ENCODE assay signal across 8 mouse cellular contexts in the genomic region with DNA sequence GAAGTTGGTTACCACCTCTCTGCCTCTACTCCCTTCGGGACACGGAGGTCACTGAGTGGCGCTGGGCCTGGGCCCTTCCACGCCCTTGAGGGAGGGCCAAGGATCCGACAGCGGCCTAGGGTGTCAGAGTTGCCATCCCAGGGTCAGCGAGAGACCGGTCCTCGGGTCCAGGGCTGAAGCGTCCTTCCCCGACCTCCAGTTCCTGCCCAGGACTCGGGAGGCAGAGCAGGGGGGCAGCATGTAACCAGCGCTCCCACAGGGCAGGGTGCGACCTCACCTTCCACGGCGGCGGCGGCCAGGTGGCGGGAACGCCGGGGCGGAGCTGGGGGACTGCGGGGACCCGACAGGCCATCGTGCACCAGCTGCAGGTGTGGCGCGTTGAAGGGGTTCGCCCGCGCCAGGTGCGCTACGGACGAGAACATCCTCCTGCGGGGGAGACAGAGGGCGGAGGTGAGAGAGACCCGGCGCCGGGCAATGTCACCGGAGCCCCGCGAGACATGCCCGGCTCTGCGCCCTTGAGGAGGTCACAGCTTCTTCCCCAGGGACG. TPM values are rescaled to one million over a fixed set of nuclear protein-coding genes. Genes with fewer than 3 reads are reported as not detected.
DNase-seq lines count a peak whose midpoint lies in the region; ATAC-seq and TF ChIP-seq lines count a peak whose summit lies in the region.

No protein-coding gene starts in this region.

- peak; percentile 61 for ATAC-seq in forebrain, embryonic 11.5 days (replicated peaks; ENCODE audit: low FRiP score)
- ATAC-seq in midbrain, embryonic 14.5 days (ENCODE audit: low FRiP score, low TSS enrichment): no peak; the same call in 1 of the 2 replicates
- peak; percentile 59 for ATAC-seq in stomach, postnatal 0 days (ENCODE audit: low FRiP score, low TSS enrichment)

- peak overlapping the region; percentile 98 for H3K27ac ChIP-seq in kidney, adult 2 months (ENCODE audit: insufficient read depth, low read depth, low read length)
- peak overlapping the region; percentile 38; the same call in 1 of the 2 replicates for H3K27ac ChIP-seq in forebrain, embryonic 11.5 days (ENCODE audit: low read depth, low read length)
- peak overlapping the region; percentile 94 for H3K27ac ChIP-seq in midbrain, embryonic 14.5 days (replicated peaks; ENCODE audit: low read depth, low read length)
- peak overlapping the region; percentile 96 for H3K27ac ChIP-seq in stomach, postnatal 0 days (replicated peaks)

- H3K9me3 ChIP-seq in forebrain, embryonic 11.5 days (ENCODE audit: control insufficient read depth, low read length): no peaks in the 10 kb centered on the region
- H3K9me3 ChIP-seq in midbrain, embryonic 14.5 days (ENCODE audit: control insufficient read depth, low read length): no peaks in the 10 kb centered on the region
- no peaks in the 10 kb centered on the region for H3K9me3 ChIP-seq in stomach, postnatal 0 days (ENCODE audit: control insufficient read depth, low read length)

- peak; percentile 68 for DNase-seq in kidney, adult 2 months
- no peak for DNase-seq in kidney, postnatal 4 days
- peak; percentile 51 for DNase-seq in adrenal gland, adult 8-10 months
- DNase-seq in forebrain, embryonic 11.5 days (ENCODE audit: low spot score): no peak
- DNase-seq in heart, postnatal 4 days: peak; percentile 66
- DNase-seq in liver: peak; percentile 72
- no peak for DNase-seq in midbrain, embryonic 14.5 days
- DNase-seq in stomach, postnatal 0 days (ENCODE audit: low spot score): peak; percentile 66

- H3K4me1 ChIP-seq in kidney, adult 2 months (ENCODE audit: control insufficient read depth, insufficient read depth, low read length): peaks cover 17% of the 10 kb centered on the region; the same call in 1 of the 2 replicates
- H3K4me1 ChIP-seq in forebrain, embryonic 11.5 days (replicated peaks; ENCODE audit: control insufficient read depth, insufficient read depth, low read length): peaks cover 8% of the 10 kb centered on the region; the same call in 1 of the 2 replicates
- H3K4me1 ChIP-seq in midbrain, embryonic 14.5 days (ENCODE audit: control insufficient read depth, insufficient read depth, low read length): peaks cover 17% of the 10 kb centered on the region
- H3K4me1 ChIP-seq in stomach, postnatal 0 days (replicated peaks; ENCODE audit: control insufficient read depth, insufficient read depth): no peaks in the 10 kb centered on the region

- no peak for TF ChIP-seq POLR2A in kidney, adult 2 months (IDR thresholded peaks at IDR 0.05; ENCODE audit: low read depth, low read length)

- peak overlapping the region; percentile 99 for H3K4me3 ChIP-seq in kidney, adult 2 months (ENCODE audit: insufficient read depth, low read depth, low read length)
- peak overlapping the region; percentile 96 for H3K4me3 ChIP-seq in forebrain, embryonic 11.5 days (ENCODE audit: low read depth, low read length)
- peak overlapping the region; percentile 91 for H3K4me3 ChIP-seq in midbrain, embryonic 14.5 days (replicated peaks; ENCODE audit: low read depth, low read length)
- peak overlapping the region; percentile 98 for H3K4me3 ChIP-seq in stomach, postnatal 0 days (ENCODE audit: low read depth, low read length)

- H3K4me2 ChIP-seq in forebrain, embryonic 11.5 days (ENCODE audit: low read depth, low read length, severe bottlenecking): peak overlapping the region; percentile 76
- peak overlapping the region; percentile 81 for H3K4me2 ChIP-seq in midbrain, embryonic 14.5 days (ENCODE audit: low read length)
- peak overlapping the region; percentile 88 for H3K4me2 ChIP-seq in stomach, postnatal 0 days (replicated peaks; ENCODE audit: low read depth)

- no peak for TF ChIP-seq CTCF in kidney, adult 2 months (conservative IDR thresholded peaks at IDR 0.05; ENCODE audit: insufficient read depth, insufficient read length, low read depth, low read length)
- no peak for TF ChIP-seq CTCF in stomach, postnatal 0 days (IDR thresholded peaks at IDR 0.05; ENCODE audit: low read depth)

- no peak for TF ChIP-seq EP300 in stomach, postnatal 0 days (optimal IDR thresholded peaks at IDR 0.05)

- peak overlapping the region; percentile 96 for H3K9ac ChIP-seq in forebrain, embryonic 11.5 days (ENCODE audit: low read length)
- H3K9ac ChIP-seq in midbrain, embryonic 14.5 days (replicated peaks; ENCODE audit: low read length): peak overlapping the region; percentile 94
- H3K9ac ChIP-seq in stomach, postnatal 0 days (ENCODE audit: low read length): peak overlapping the region; percentile 99

- peaks cover 13% of the 10 kb centered on the region for H3K36me3 ChIP-seq in kidney, adult 2 months (ENCODE audit: control insufficient read depth, insufficient read depth, low read length)
- H3K36me3 ChIP-seq in forebrain, embryonic 11.5 days (ENCODE audit: control insufficient read depth, insufficient read depth, low read length): peaks cover 14% of the 10 kb centered on the region
- H3K36me3 ChIP-seq in midbrain, embryonic 14.5 days (ENCODE audit: control insufficient read depth, insufficient read depth, low read length): peaks cover 28% of the 10 kb centered on the region
- peaks cover 6% of the 10 kb centered on the region; the same call in 1 of the 2 replicates for H3K36me3 ChIP-seq in stomach, postnatal 0 days (ENCODE audit: control insufficient read depth, insufficient read depth, low read length)

- WGBS in kidney, adult 2 months: under 1% methylated on average over 44 of the region's 44 CpGs
- under 1% methylated on average over 44 of the region's 44 CpGs for WGBS in forebrain, embryonic 11.5 days
- WGBS in midbrain, embryonic 14.5 days: under 1% methylated on average over 43 of the region's 44 CpGs
- WGBS in stomach, postnatal 0 days: 0% methylated on average over 35 of the region's 44 CpGs

- H3K27me3 ChIP-seq in kidney, adult 2 months (replicated peaks; ENCODE audit: control insufficient read depth, insufficient read depth, low read length): no peaks in the 10 kb centered on the region
- no peaks in the 10 kb centered on the region for H3K27me3 ChIP-seq in forebrain, embryonic 11.5 days (ENCODE audit: control insufficient read depth, insufficient read depth, low read length)
- no peaks in the 10 kb centered on the region for H3K27me3 ChIP-seq in midbrain, embryonic 14.5 days (ENCODE audit: control insufficient read depth, insufficient read depth, low read length)
- no peaks in the 10 kb centered on the region for H3K27me3 ChIP-seq in stomach, postnatal 0 days (ENCODE audit: control insufficient read depth, insufficient read depth, low read length)

RNA-seq across cellular contexts. Expression of gene Slc25a3, which starts 0.5 kb away (rescaled TPM):
- polyA plus RNA-seq in kidney, adult 2 months (2012; rRNA removed): 717 and 832 TPM in 2 replicates
- total RNA-seq in adrenal gland, adult 8-10 months (2022): 1,000 to 10,000 TPM in 2 of 4 experiments, 100 to 1,000 TPM in 2; 882 to 1,292 (median 1,071) TPM
- polyA plus RNA-seq in forebrain, embryonic 11.5 days (2014; fragmentation: Nextera tagmentation; extraction: Ambion mirVana): 399 and 404 TPM in 2 replicates
- total RNA-seq in heart, postnatal 4 days (2021): 1,000 to 10,000 TPM; 1,954 to 1,992 TPM
- polyA plus RNA-seq in midbrain, embryonic 14.5 days (2014; fragmentation: Nextera tagmentation; extraction: Ambion mirVana): 565 and 569 TPM in 2 replicates
- polyA plus RNA-seq in stomach, postnatal 0 days (2015; fragmentation: Nextera tagmentation; extraction: Ambion mirVana): 523 and 539 TPM in 2 replicates

RNA-seq across cellular contexts. Expression of gene Ikbip, which starts 40.6 kb away (rescaled TPM):
- polyA plus RNA-seq in kidney, adult 2 months (2012; rRNA removed): 3.4 and 5.7 TPM in 2 replicates
- total RNA-seq in adrenal gland, adult 8-10 months (2022): 10 to 100 TPM; 31.9 to 51.4 (median 42.2) TPM
- polyA plus RNA-seq in forebrain, embryonic 11.5 days (2014; fragmentation: Nextera tagmentation; extraction: Ambion mirVana): 19.8 and 22.7 TPM in 2 replicates
- total RNA-seq in heart, postnatal 4 days (2021): 10 to 100 TPM; 25.2 to 25.3 TPM
- polyA plus RNA-seq in midbrain, embryonic 14.5 days (2014; fragmentation: Nextera tagmentation; extraction: Ambion mirVana): 13.0 and 19.5 TPM in 2 replicates
- polyA plus RNA-seq in stomach, postnatal 0 days (2015; fragmentation: Nextera tagmentation; extraction: Ambion mirVana): 34.0 and 37.3 TPM in 2 replicates

RNA-seq across cellular contexts. Expression of gene Apaf1, which starts 40.8 kb away (rescaled TPM):
- polyA plus RNA-seq in kidney, adult 2 months (2012; rRNA removed): 3.1 and 4.4 TPM in 2 replicates
- total RNA-seq in adrenal gland, adult 8-10 months (2022): 10 to 100 TPM in 1 of 4 experiments, 1 to 10 TPM in 3; 5.5 to 15.8 (median 9.4) TPM
- 29.4 and 30.2 TPM in 2 replicates for polyA plus RNA-seq in forebrain, embryonic 11.5 days (2014; fragmentation: Nextera tagmentation; extraction: Ambion mirVana)
- 10 to 100 TPM; 18.1 to 19.9 TPM for total RNA-seq in heart, postnatal 4 days (2021)
- polyA plus RNA-seq in midbrain, embryonic 14.5 days (2014; fragmentation: Nextera tagmentation; extraction: Ambion mirVana): 25.9 and 29.6 TPM in 2 replicates
- 6.6 and 6.7 TPM in 2 replicates for polyA plus RNA-seq in stomach, postnatal 0 days (2015; fragmentation: Nextera tagmentation; extraction: Ambion mirVana)

RNA-seq across cellular contexts. Expression of gene Tmpo, which starts 57.8 kb away (rescaled TPM):
- 20.0 and 21.1 TPM in 2 replicates for polyA plus RNA-seq in kidney, adult 2 months (2012; rRNA removed)
- 100 to 1,000 TPM in 2 of 4 experiments, 10 to 100 TPM in 2; 81.5 to 150 (median 108) TPM for total RNA-seq in adrenal gland, adult 8-10 months (2022)
- polyA plus RNA-seq in forebrain, embryonic 11.5 days (2014; fragmentation: Nextera tagmentation; extraction: Ambion mirVana): 433 and 456 TPM in 2 replicates
- 100 to 1,000 TPM; 186 to 192 TPM for total RNA-seq in heart, postnatal 4 days (2021)
- 127 and 162 TPM in 2 replicates for polyA plus RNA-seq in midbrain, embryonic 14.5 days (2014; fragmentation: Nextera tagmentation; extraction: Ambion mirVana)
- polyA plus RNA-seq in stomach, postnatal 0 days (2015; fragmentation: Nextera tagmentation; extraction: Ambion mirVana): 57.1 and 59.6 TPM in 2 replicates

Comparison
In these comparisons a context has a peak if more than half of its experiments do, and no peak if none do; other contexts are left out.
1. DNase-seq: peak in kidney, adult 2 months (single experiment), adrenal gland, adult 8-10 months (single experiment), heart, postnatal 4 days (single experiment), liver (single experiment) and stomach, postnatal 0 days (single experiment); none in kidney, postnatal 4 days (0 of 2), forebrain, embryonic 11.5 days (single experiment) and midbrain, embryonic 14.5 days (single experiment).
2. H3K27ac ChIP-seq: peak in every context shown above with its lines; median percentile 98 in kidney, adult 2 months; 96 in stomach, postnatal 0 days; 94 in midbrain, embryonic 14.5 days; 38 in forebrain, embryonic 11.5 days.
3. Peak in every context shown above with its lines, with median percentiles within 50 percentile points of each other: H3K4me3 ChIP-seq, H3K4me2 ChIP-seq and H3K9ac ChIP-seq.